Mouse (Mus musculus) erythroblast, embryonic 14.5 days (primary cell): ENCODE measurements around the gene Tmem101.

Experiments used
- GATA1 ChIP-seq: IDR thresholded peaks from 2 replicates; pipeline ENCODE4 v1.6.1; 2012; ENCODE audit warnings: low read length, inconsistent platforms, mixed read lengths
- TAL1 ChIP-seq: IDR thresholded peaks from 3 replicates; pipeline ENCODE4 v1.6.1; 2012; ENCODE audit warnings: low read length, inconsistent platforms, mixed read lengths

- no peak for TF ChIP-seq TAL1
- no peak for TF ChIP-seq GATA1
Measured at GRCm38 (mm10) chr11:102190848-102191247, 34.6 kb upstream of the Tmem101 start.
